13 mouse cellular contexts compared by ENCODE assay signal in genomic region chr7:58692704-58693103, GRCm38 (mm10). TPM values are rescaled to one million over a fixed set of nuclear protein-coding genes. Genes with fewer than 3 reads are reported as not detected.
A peak's percentile ranks its signal among the peaks of the same experiment; 100 is the strongest.
DNase-seq lines count a peak whose midpoint lies in the region; ATAC-seq and TF ChIP-seq lines count a peak whose summit lies in the region.
"Had no signal": no experiment of that assay in that cellular context is flagged by ENCODE, and none has a peak within 500 bp of the region (broad histone marks: within the 10 kb centered on the region; RNA-seq: fewer than 3 reads in every experiment).

No protein-coding gene starts in this region.

- H3K9me3 ChIP-seq in forebrain, embryonic 13.5 days (replicated peaks): no peaks in the 10 kb centered on the region
- no peaks in the 10 kb centered on the region for H3K9me3 ChIP-seq in forebrain, postnatal 0 days (ENCODE audit: low read length)
- no peaks in the 10 kb centered on the region for H3K9me3 ChIP-seq in lung, postnatal 0 days (ENCODE audit: low read length)
- no peaks in the 10 kb centered on the region for H3K9me3 ChIP-seq in intestine, embryonic 15.5 days
- H3K9me3 ChIP-seq: hindbrain, embryonic 15.5 days; megakaryocyte, embryonic 14.5 days had no signal

- no peak for TF ChIP-seq CTCF in forebrain, postnatal 0 days (IDR thresholded peaks at IDR 0.05; ENCODE audit: low read depth)
- no peak for TF ChIP-seq CTCF in lung, postnatal 0 days (IDR thresholded peaks at IDR 0.05)

- no peak overlapping the region for H3K27ac ChIP-seq in forebrain, embryonic 13.5 days
- H3K27ac ChIP-seq in forebrain, postnatal 0 days (ENCODE audit: low read depth, low read length): no peak overlapping the region
- no peak overlapping the region for H3K27ac ChIP-seq in lung, postnatal 0 days (ENCODE audit: low read length)
- peak overlapping the region; percentile 51 for H3K27ac ChIP-seq in intestine, embryonic 15.5 days
- H3K27ac ChIP-seq: gastrocnemius, adult 2 months; hindbrain, embryonic 15.5 days had no signal

- H3K4me2 ChIP-seq in forebrain, embryonic 13.5 days: no peak overlapping the region
- H3K4me2 ChIP-seq in forebrain, postnatal 0 days (ENCODE audit: low read depth): no peak overlapping the region
- H3K4me2 ChIP-seq in lung, postnatal 0 days (replicated peaks; ENCODE audit: low read depth, low read length): no peak overlapping the region
- H3K4me2 ChIP-seq in intestine, embryonic 15.5 days (replicated peaks): no peak overlapping the region
- H3K4me2 ChIP-seq: heart, embryonic 11.5 days; hindbrain, embryonic 15.5 days had no signal

- H3K4me3 ChIP-seq in forebrain, embryonic 13.5 days: no peak overlapping the region
- no peak overlapping the region for H3K4me3 ChIP-seq in forebrain, postnatal 0 days (ENCODE audit: low read depth, low read length)
- H3K4me3 ChIP-seq in lung, postnatal 0 days (ENCODE audit: low read depth, low read length): no peak overlapping the region
- H3K4me3 ChIP-seq in intestine, embryonic 15.5 days (replicated peaks): no peak overlapping the region
- H3K4me3 ChIP-seq: gastrocnemius, adult 2 months; hindbrain, embryonic 15.5 days; megakaryocyte, embryonic 14.5 days; myocyte had no signal

- WGBS in forebrain, embryonic 13.5 days: 71% methylated on average over 2 of the region's 2 CpGs
- WGBS in forebrain, postnatal 0 days: 59% methylated on average over 2 of the region's 2 CpGs
- WGBS in lung, postnatal 0 days: 38% methylated on average over 2 of the region's 2 CpGs
- WGBS in intestine, embryonic 15.5 days: 72% methylated on average over 2 of the region's 2 CpGs

- H3K9ac ChIP-seq in forebrain, embryonic 13.5 days: no peak overlapping the region
- H3K9ac ChIP-seq in forebrain, postnatal 0 days: no peak overlapping the region
- no peak overlapping the region for H3K9ac ChIP-seq in lung, postnatal 0 days (replicated peaks; ENCODE audit: low read depth)
- no peak overlapping the region for H3K9ac ChIP-seq in intestine, embryonic 15.5 days
- H3K9ac ChIP-seq: hindbrain, embryonic 15.5 days had no signal

- H3K36me3 ChIP-seq in forebrain, embryonic 13.5 days (ENCODE audit: poor library complexity, severe bottlenecking): no peaks in the 10 kb centered on the region
- H3K36me3 ChIP-seq in forebrain, postnatal 0 days (ENCODE audit: insufficient read depth): no peaks in the 10 kb centered on the region
- H3K36me3 ChIP-seq in lung, postnatal 0 days (ENCODE audit: insufficient read depth, low read length): no peaks in the 10 kb centered on the region
- no peaks in the 10 kb centered on the region for H3K36me3 ChIP-seq in intestine, embryonic 15.5 days
- H3K36me3 ChIP-seq: hindbrain, embryonic 15.5 days had no signal

- H3K4me1 ChIP-seq in forebrain, embryonic 13.5 days: peaks cover 24% of the 10 kb centered on the region
- H3K4me1 ChIP-seq in forebrain, postnatal 0 days (ENCODE audit: insufficient read depth): peaks cover 9% of the 10 kb centered on the region; the same call in 1 of the 2 replicates
- peaks cover 9% of the 10 kb centered on the region; the same call in 1 of the 2 replicates for H3K4me1 ChIP-seq in lung, postnatal 0 days (ENCODE audit: insufficient read depth, low read depth, low read length)
- peaks cover 8% of the 10 kb centered on the region for H3K4me1 ChIP-seq in intestine, embryonic 15.5 days (replicated peaks)

- DNase-seq in forebrain, postnatal 0 days: no peak
- peak; percentile 24 for DNase-seq in lung, postnatal 36 days
- DNase-seq in lung, postnatal 0 days (ENCODE audit: low spot score): no peak
- DNase-seq in thymus, postnatal 25 days: peak; percentile 39
- DNase-seq in gastrocnemius, postnatal 10 days: no peak
- DNase-seq in frontal cortex, adult 2 months (ENCODE audit: extremely low spot score in 1 of 2, low spot score in 1 of 2): no peak
- DNase-seq: gastrocnemius, adult 2 months had no signal

- H3K27me3 ChIP-seq in forebrain, embryonic 13.5 days: no peaks in the 10 kb centered on the region
- no peaks in the 10 kb centered on the region for H3K27me3 ChIP-seq in forebrain, postnatal 0 days (ENCODE audit: insufficient read depth, low read length)
- H3K27me3 ChIP-seq in lung, postnatal 0 days (replicated peaks; ENCODE audit: insufficient read depth, low read length): no peaks in the 10 kb centered on the region
- H3K27me3 ChIP-seq in intestine, embryonic 15.5 days (replicated peaks): no peaks in the 10 kb centered on the region
- H3K27me3 ChIP-seq: hindbrain, embryonic 15.5 days; megakaryocyte, embryonic 14.5 days had no signal

- no peak for TF ChIP-seq EP300 in lung, postnatal 0 days (IDR thresholded peaks at IDR 0.05)

- ATAC-seq in forebrain, embryonic 13.5 days: 0 out of 2 replicates have a peak, but pooled peaks have one; percentile 1
- no peak for ATAC-seq in forebrain, postnatal 0 days
- ATAC-seq in lung, postnatal 0 days: no peak
- no peak for ATAC-seq in intestine, embryonic 15.5 days

RNA-seq across cellular contexts. Expression of gene Atp10a, which starts 36.7 kb away (rescaled TPM):
- polyA plus RNA-seq in forebrain, embryonic 13.5 days (2015; fragmentation: Nextera tagmentation; extraction: Ambion mirVana): 1.5 and 1.6 TPM in 2 replicates
- 3.5 and 4.8 TPM in 2 replicates for total RNA-seq in forebrain, postnatal 0 days (2014; rRNA removed)
- 0.57 and 0.70 TPM in 2 replicates for polyA plus RNA-seq in forebrain, postnatal 0 days (2015; fragmentation: Nextera tagmentation; extraction: Ambion mirVana)
- 2.0 and 2.5 TPM in 2 replicates for polyA plus RNA-seq in lung, postnatal 0 days (2015; fragmentation: Nextera tagmentation; extraction: Ambion mirVana)
- polyA plus RNA-seq in intestine, embryonic 15.5 days (2015; fragmentation: Nextera tagmentation; extraction: Ambion mirVana): 2.9 TPM in 2 replicates
- 1 to 10 TPM; 4.8 to 6.1 TPM for total RNA-seq in gastrocnemius, postnatal 10 days (2021)
- 9.1 and 9.2 TPM in 2 replicates for polyA plus RNA-seq in frontal cortex, adult 2 months (2012; rRNA removed)

Comparison
In these comparisons a context has a peak if more than half of its experiments do, and no peak if none do; other contexts are left out.
1. DNase-seq: peak in lung, postnatal 36 days (single experiment) and thymus, postnatal 25 days (single experiment); none in forebrain, postnatal 0 days (single experiment), lung, postnatal 0 days (single experiment), gastrocnemius, postnatal 10 days (single experiment) and frontal cortex, adult 2 months (0 of 2).